Mouse (Mus musculus) erythroblast, embryonic 14.5 days (primary cell): Measurements from ENCODE around the gene Thap7.

Experiments used
- GATA1 ChIP-seq: IDR thresholded peaks from 2 replicates; pipeline ENCODE4 v1.6.1; 2012; ENCODE audit warnings: low read length, inconsistent platforms, mixed read lengths
- TAL1 ChIP-seq: IDR thresholded peaks from 3 replicates; pipeline ENCODE4 v1.6.1; 2012; ENCODE audit warnings: low read length, inconsistent platforms, mixed read lengths

DNA sequence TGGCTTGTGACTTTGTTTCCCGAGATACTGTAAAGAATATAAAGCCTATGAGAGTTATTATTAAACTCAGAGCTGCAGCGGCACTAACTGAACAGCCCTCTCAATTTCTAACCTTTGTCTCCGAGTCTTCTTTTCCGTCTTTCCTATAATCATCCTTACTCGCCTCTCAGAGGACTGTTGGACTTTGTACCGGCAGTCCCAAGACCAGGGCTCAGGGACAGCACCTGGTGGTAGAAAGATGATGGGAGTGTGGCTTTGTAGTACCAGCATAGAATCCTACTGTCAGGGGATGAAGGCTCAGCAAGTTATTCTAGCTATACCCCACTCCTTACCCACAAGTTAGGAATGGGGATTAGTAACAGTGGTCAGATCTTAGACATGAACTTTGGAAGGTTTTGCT, 4.7 kb downstream of the Thap7 start:
- TF ChIP-seq GATA1 (no peak), TAL1 (no peak)
